Mouse (Mus musculus): ENCODE data around the gene H2al1e.
A peak's percentile ranks its signal among the peaks of the same experiment; 100 is the strongest.
"Not testable (repeated sequence)": the region's sequence is repeated elsewhere in the genome, so short reads cannot be mapped to it uniquely, and the experiment has no call there.

Gene H2al1e

GRCm38 (mm10) chrX:11311634-11312033, at the start of gene H2al1e:
H2al1e (plus strand) TSS chrX:11311934.
- not testable (repeated sequence) for DNase-seq (ENCODE audit: inconsistent ontology term)

GRCm38 (mm10) chrX:11264918-11265317, 46.8 kb upstream of the H2al1e start:
- no peak for DNase-seq (ENCODE audit: inconsistent ontology term)

- no peak for DNase-seq (ENCODE audit: inconsistent ontology term)
Observed at GRCm38 (mm10) chrX:11267791-11268190, 43.9 kb upstream of the H2al1e start.

GRCm38 (mm10) chrX:11269074-11269473, 42.7 kb upstream of the H2al1e start:
- DNase-seq (ENCODE audit: inconsistent ontology term) = peak; percentile 32

- no peak for DNase-seq (ENCODE audit: inconsistent ontology term)
Observed at GRCm38 (mm10) chrX:11273190-11273589, 38.5 kb upstream of the H2al1e start.

- no peak for DNase-seq (ENCODE audit: inconsistent ontology term)
Observed at GRCm38 (mm10) chrX:11277083-11277482, 34.7 kb upstream of the H2al1e start.

GRCm38 (mm10) chrX:11280741-11281140, 31.0 kb upstream of the H2al1e start:
- no peak for DNase-seq (ENCODE audit: inconsistent ontology term)

- peak; percentile 5 for DNase-seq (ENCODE audit: inconsistent ontology term)
Observed at GRCm38 (mm10) chrX:11288306-11288882, 23.3 kb upstream of the H2al1e start.

- DNase-seq (ENCODE audit: inconsistent ontology term) = no peak
Observed at GRCm38 (mm10) chrX:11289244-11289643, 22.5 kb upstream of the H2al1e start.

GRCm38 (mm10) chrX:11298957-11299356, 12.8 kb upstream of the H2al1e start, which contains the start of gene H2al1a:
H2al1a (plus strand) TSS chrX:11299257.
- DNase-seq (ENCODE audit: inconsistent ontology term) = not testable (repeated sequence)

- not testable (repeated sequence) for DNase-seq (ENCODE audit: inconsistent ontology term)
Observed at GRCm38 (mm10) chrX:11302132-11302531, 9.6 kb upstream of the H2al1e start, which contains the start of gene H2al1b. H2al1b (plus strand) TSS chrX:11302432.

- not testable (repeated sequence) for DNase-seq (ENCODE audit: inconsistent ontology term)
Observed at GRCm38 (mm10) chrX:11305355-11305754, 6.4 kb upstream of the H2al1e start, which contains the start of gene H2al1c. H2al1c (plus strand) TSS chrX:11305655.

- not testable (repeated sequence) for DNase-seq (ENCODE audit: inconsistent ontology term)
Observed at GRCm38 (mm10) chrX:11308524-11308923, 3.2 kb upstream of the H2al1e start, which contains the start of gene H2al1d. H2al1d (plus strand) TSS chrX:11308824.

GRCm38 (mm10) chrX:11314858-11315257, 3.1 kb downstream of the H2al1e start, which contains the start of gene H2al1f:
H2al1f (plus strand) TSS chrX:11315158.
- DNase-seq (ENCODE audit: inconsistent ontology term) = not testable (repeated sequence)

- DNase-seq (ENCODE audit: inconsistent ontology term) = not testable (repeated sequence)
Observed at GRCm38 (mm10) chrX:11317956-11318355, 6.2 kb downstream of the H2al1e start, which contains the start of gene H2al1g. H2al1g (plus strand) TSS chrX:11318256.

GRCm38 (mm10) chrX:11321192-11321591, 9.5 kb downstream of the H2al1e start, which contains the start of gene H2al1h:
H2al1h (plus strand) TSS chrX:11321492.
- not testable (repeated sequence) for DNase-seq (ENCODE audit: inconsistent ontology term)

GRCm38 (mm10) chrX:11324359-11324758, 12.6 kb downstream of the H2al1e start, which contains the start of gene H2al1i:
H2al1i (plus strand) TSS chrX:11324659.
- not testable (repeated sequence) for DNase-seq (ENCODE audit: inconsistent ontology term)

GRCm38 (mm10) chrX:11327522-11327921, 15.8 kb downstream of the H2al1e start, which contains the start of gene H2al1j:
H2al1j (plus strand) TSS chrX:11327822.
- not testable (repeated sequence) for DNase-seq (ENCODE audit: inconsistent ontology term)

GRCm38 (mm10) chrX:11345762-11346161, 34.0 kb downstream of the H2al1e start:
- no peak for DNase-seq (ENCODE audit: inconsistent ontology term)

GRCm38 (mm10) chrX:11346756-11347155, 35.0 kb downstream of the H2al1e start:
- no peak for DNase-seq (ENCODE audit: inconsistent ontology term)

GRCm38 (mm10) chrX:11360823-11361222, 49.1 kb downstream of the H2al1e start:
- DNase-seq (ENCODE audit: inconsistent ontology term) = no peak

GRCm38 (mm10) chrX:11361261-11361660, 49.5 kb downstream of the H2al1e start:
- DNase-seq (ENCODE audit: inconsistent ontology term) = no peak
